Mouse (Mus musculus) spleen, adult 12 weeks (tissue): ENCODE measurements around the gene Gabrg3.

Experiments used
- DNase-seq: peaks from one replicate; pipeline ENCODE4 v3.0.0; 2022; ENCODE audit warnings: low spot score

Gabrg3 gene

DNA sequence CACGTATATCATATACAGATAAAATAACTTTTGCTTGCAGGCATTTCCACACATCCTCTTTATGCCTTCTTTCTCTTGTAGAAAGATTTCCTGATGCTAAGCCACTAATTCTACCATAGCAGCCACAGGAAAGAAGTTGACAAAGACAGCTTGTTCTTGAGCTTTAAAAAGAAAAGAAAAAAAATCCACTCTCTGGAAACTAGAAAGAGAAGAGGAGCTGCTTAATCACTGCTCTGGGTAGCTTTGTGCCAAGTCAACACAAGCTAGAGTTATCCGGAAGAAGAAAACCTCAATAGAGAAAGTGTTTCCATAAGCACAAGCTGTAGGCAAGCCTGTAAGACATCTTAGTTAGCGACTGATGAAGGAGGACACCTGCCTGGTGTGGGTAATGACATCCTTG, 321.6 kb downstream of the Gabrg3 start:
- DNase-seq = no peak

DNA sequence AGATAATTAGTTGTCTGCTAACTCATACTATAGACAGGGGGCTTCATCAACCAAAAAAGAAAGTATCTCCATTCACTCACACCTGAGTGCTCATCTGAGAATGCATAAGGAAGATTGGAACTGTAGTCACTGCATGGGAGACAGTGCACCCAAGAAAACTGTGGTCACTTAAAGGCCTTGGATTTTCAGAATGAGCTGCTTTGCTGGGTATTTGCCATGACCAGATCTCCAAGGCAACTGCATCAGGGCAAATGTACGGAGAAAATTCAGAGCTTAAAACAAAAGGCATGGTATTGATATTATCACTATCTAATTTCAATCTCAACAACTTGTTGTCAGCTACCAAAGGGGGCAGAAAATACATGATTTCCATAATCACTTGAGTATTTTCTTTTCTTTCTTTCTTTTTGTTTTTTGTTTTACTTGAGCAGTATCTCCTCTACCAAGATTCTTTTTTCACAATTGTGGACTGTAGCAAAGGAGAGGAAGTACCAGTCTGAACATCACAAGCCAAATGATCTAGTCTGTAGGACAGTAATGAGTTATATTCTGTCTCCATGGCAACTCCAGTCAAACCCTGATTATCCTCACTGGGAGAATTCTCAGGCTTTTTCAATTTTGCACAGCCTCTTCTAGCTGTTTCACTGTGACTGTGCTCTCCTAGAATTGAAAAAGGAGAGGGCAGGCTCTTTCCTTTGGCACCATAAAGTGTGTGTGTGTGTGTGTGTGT, 335.9 kb downstream of the Gabrg3 start:
- no peak for DNase-seq

DNA sequence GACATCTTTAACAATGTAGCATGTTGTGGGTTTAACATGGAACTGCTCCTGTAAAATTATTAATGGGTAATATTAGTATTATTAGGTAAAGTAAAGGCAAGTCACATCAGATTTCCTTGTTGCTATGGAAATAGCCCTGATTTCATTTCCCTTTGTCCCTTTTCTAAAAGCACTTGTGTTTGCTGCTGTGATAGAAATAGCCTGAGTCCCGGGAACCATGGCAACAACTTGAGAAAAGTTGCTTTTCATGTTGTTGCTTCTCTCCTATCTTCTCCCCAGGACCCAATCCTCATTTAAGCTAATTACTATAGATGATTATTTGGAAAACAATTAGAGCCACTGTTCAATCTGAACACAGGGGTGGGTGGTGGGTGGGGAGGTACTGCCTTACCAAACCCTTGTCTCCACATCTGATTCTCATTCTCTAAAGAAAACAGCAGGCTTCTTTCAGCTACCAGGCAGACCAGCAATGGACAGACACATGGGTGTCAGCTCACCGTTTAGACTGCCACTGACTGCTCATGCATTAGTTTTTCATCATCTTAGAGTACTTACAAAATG, 349.0 kb downstream of the Gabrg3 start:
- DNase-seq = no peak

DNA sequence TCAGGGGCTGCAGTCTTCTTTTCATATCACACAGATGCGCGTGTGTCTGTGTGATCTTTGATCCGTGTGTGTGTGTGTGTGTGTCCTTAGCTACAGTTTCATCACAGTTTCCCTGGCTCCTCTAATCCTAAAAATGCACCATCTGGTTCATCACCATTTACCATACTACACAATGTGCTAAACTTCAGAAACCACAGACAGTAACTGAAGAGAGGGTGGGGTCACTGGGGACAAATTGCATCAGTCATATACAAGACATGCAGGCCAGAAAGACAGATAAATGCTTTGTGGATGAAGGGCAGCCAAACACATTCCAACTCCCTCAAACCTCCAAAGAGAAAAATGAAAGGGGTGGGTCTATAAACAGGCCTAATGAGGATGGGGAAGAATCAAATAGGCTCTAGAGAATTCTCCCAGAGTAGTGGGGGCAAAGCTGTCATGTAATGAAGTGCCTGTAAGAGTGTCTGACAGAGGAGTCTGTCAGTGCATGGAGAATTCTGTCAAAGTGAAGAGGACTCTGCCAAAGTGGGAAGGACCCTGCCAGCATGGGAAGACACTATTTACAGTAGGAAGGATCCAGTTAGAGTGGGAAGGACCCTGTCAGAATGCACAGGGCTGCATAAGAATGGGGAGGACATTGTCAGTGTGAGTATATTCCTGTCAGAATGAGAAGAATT, 386.3 kb downstream of the Gabrg3 start:
- no peak for DNase-seq

DNA sequence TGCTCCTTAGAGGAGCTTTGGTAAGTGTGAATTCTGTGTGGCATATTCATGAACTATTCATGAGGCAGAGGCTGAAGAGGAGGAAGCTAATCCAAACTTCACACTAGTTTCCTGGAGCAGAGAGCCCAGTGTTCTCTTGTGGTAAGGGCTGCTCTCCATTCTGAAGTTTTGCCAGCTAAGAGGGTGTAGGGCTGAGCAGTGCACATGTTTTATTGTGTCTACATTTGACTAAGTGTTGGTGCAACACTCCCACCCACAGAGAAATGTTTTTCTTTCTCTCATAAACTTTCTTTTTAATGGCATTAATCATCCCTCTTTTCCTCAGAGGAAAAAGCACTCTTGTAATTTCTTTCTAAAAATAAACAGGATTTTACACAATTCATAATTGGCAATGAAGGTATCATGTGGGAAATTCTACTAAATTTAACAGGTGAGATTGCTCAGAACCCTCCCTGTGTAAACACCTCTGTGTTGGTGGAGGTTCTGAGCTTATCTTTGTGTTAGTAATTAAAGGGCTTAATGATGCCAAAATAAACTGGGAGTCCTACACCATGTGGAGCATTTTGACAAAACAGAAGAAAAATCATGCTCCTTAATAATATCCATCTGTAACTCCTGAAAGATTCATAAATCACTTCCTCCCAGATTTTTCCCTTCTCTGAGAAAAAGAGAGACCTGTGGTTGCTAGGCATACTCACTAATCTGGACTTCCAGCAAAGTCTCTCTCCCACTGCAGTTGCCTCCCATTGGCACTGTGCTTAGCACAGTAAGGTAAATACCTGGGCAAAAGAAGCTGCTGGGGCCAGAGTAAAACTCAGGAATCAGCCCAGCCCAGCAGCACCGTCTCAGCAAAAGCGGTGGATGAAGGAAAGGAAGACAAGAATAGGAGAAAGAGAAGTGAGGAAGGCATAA, 389.0 kb downstream of the Gabrg3 start:
- DNase-seq = no peak

DNA sequence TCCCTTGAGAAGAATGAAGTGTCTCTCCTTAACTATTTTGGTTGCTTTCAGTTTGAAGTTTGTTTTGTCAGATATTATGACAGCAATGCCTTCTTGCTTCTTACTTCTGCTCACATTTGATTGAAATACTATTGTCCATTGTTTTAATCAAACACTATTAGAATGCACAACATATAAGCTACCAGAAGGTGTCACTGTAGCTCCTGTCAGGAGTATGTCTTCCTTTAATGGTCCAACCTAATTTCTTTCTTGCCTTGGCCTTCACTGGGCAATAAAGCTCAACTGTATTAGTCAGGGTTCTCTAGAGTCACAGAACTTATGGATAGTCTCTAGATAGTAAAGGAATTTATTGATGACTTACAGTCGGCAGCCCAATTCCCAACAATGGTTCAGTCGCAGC, 440.6 kb downstream of the Gabrg3 start:
- DNase-seq = no peak

DNA sequence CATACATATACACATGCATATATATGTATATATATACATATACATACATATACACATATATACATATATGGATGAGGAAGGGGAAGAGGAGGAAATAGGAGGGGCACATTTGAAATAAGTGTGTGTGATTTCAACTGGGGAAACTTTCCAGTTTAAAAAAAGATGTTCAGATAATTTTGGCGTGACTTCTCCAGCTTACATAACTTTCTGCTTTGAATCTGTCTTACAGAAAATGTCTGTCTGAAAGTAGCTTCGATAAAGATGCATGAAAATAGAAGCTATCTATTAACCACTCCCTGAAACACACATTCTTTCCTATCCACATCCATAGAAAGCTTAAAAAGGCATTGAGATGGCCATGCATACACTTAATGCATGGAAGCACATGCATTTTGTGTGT, 445.4 kb downstream of the Gabrg3 start:
- no peak for DNase-seq

DNA sequence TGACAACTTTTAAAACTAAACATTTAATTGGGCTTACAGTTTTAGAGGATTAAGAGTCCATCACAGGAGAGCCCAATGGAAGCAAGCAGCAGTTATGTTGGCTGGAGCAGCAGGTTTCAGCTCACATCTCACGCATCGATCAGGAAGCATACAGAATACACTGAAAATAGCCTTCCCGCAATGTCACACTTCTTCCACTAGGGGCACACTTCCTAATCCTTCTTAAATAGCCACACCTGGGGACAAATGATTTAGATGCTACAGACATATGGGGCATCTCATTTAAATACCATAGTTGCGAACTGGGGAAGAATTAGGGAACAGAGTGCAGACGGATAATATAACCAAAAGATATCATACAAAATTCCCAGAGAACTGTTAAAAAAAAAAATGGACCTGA, 449.0 kb downstream of the Gabrg3 start:
- DNase-seq = no peak

DNA sequence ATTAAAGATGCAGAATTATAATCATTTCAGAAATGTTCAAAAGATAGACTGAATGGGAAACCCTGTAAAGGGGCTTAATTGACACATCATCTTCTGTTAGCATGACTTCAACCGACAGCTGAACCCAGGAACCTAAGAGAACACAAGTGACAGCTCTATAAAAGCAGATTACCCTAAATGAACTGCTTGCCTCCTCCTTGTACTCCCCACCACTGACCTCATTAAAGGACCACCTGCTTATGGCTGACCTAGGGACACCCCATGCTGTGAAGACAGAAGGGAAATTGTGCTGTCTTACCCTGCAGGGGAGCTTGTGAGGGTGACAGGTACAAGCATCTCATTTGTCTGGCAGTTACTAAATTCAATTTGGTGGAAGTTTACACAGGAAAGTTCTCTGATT, 467.5 kb downstream of the Gabrg3 start:
- no peak for DNase-seq

DNA sequence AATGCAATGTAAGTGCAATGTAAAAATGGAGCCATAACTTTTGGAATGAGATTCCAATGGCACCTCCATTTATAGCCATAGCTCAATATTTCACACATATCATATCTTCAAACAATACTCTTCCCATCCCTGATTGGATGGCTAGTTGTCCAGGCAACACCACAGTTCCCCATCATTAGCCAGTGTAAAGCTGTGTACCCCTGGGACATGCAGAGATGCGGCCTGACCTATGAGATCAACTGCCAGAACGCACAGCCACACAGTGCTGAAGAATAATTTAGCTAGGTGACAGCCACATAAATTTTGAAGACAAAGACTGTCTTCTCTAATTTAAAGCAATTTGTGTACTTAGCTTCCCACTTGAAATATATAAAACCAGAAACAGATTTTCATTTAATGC, 472.1 kb downstream of the Gabrg3 start:
- no peak for DNase-seq

DNA sequence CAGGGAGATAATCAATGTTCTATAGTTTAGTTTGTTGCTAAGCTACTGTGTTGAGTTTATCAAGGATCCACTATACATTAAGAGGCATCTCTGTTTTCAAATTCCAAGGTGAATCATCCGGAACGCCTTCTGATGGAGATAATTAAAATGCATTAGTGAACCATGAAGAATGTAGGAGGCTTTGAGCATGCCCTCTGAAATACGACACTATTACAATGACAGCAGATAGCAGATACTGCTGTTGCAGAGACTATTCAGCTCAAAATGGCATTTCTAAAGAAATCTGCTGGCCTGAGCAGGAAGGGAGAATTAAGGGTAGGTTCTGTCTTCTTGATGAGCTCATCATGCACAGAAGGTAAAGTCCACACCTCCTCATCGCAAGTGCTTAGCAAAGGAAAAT, 487.2 kb downstream of the Gabrg3 start:
- DNase-seq = no peak

DNA sequence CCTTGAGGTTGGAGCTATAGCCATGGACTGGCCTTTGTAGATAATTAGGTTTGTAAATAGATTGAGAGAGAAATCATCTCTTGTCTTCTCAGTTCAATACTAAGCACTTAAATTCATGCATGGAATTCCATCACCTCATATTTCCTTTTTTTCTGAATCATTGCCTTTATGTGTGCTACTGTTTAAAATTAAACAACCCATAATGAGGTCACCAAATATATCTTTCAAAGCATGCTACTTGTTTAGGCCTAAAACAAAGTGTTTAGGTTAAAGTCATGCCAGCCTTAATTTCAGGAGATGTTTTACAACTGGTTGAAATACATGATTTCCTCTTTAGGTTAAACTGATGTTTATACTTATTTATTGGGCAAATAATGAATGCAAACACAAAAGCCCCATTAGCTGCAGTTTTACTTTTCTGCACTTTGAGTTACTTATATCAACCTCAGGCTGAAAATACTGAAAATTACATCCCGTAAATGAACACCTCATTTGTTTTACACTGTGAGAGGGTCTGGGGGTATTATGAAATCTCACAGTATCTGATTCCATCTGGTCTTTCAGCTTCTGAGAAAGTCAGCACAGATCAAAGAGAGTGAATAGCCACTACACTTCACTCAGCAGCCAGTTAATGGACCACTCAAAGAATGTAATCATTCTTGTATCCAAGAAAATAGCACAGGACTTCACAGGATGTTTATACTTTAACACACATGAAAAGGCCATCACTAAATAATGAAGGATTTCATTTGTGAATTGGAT, 519.5 kb downstream of the Gabrg3 start:
- no peak for DNase-seq

DNA sequence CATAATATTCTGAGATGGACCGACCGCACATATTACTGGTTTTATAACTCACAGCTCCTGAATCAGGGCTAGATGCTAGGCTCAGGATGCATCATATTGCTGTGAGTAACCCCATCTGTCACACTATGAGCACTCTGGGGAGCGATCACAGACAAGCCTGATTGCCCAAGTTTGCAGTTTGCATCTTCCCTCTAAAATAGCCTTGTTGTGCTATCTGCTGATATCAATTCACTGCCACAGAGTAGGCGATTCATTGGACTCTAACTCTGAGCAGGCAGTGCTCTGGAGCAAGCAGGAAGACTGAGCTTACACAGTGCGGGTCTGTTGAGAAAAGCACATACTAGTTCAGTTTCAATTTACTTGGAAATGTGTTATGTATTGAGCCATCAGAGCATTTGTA, 543.4 kb downstream of the Gabrg3 start:
- no peak for DNase-seq

DNA sequence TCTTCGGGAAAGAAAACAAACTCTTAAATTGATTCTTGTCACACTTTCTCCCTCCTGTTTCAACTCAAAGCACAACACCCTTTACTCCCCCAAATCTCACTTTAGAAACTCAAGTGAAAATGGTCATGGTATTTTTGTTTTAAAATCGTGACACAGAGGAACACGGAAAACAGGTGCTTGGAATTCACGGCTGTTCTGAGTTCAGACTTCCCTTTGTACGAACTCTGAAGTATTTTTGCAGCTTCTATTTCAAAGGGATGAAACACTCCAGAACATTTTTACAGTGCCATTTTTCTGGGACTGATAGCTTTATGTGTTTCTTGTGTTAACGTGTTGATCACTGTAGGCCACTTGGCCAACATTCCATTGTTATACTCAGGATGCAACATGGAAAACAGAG, 561.5 kb downstream of the Gabrg3 start:
- no peak for DNase-seq

DNA sequence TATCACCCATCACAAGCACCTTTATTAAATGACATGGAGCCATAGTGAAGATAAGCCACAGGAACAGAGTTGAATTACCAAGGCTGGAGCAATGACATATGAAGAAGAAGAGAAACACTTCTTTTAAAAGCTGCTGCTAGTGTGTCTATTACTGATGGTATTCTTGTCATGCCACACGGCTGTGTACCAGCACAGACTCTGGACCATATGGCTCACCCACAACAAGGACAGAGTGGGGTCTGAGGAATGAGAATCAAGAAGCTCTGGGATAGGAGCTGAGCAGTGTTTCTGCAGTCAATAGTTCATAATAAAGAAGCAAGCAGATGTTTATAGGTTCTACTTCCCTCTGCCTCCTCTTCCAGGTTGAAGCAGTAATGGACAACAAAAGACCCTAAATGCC, 585.1 kb downstream of the Gabrg3 start:
- no peak for DNase-seq

DNA sequence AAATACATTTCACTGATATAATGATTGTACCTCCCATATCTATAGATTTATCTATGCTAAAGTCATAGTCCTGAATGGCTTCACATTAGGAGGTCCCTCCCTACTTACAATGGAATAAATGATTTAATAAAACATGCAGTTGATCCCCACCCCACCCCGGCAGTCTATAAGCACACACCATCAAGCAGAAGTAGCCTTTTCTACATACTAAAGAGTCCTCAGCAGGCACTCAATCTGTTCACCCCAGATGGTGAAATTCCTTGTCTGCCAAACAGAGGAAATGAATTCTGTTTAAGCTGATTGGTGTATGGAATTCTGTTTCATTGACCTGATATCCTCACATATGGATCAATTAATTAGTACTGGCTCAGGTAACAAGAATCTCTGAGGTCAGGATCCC, 607.9 kb downstream of the Gabrg3 start:
- DNase-seq = no peak

DNA sequence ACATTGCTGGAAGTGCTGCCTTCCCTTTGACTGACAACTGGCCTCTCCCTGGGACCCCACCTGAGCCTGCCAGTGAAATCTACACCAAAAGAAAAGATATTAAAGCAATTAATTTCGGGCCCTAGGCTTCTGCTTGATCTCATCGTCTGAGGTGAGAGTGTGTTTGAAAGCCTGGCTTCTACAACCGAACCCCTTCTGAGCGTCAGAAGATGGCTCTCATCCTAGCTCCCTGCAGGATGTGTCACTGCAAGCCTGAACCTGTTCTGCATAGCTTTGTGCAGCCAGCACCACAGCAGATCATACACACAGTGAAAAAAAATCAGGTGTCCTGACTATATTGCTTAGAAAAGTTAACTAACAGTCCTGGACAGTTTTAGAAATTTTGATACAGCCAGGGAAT, 618.8 kb downstream of the Gabrg3 start:
- DNase-seq = no peak

DNA sequence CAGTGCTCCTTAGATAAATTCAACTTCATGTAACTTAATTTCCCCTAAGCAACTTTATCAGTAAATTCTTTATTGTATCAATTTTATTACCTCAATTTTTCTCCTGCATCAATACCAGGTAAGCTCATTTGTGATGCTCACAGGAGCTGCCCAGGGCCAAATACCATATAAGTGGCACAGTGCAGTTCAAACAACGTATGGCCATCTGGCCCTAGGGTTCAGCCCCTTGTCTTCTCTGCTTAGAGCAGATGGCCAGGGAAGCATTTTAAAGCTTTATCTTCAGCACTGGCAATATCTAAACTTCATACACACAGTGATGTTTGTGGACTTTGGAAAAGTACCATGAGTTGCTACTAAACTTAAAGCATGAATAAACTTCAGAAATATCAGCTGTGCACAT, 619.2 kb downstream of the Gabrg3 start:
- no peak for DNase-seq

DNA sequence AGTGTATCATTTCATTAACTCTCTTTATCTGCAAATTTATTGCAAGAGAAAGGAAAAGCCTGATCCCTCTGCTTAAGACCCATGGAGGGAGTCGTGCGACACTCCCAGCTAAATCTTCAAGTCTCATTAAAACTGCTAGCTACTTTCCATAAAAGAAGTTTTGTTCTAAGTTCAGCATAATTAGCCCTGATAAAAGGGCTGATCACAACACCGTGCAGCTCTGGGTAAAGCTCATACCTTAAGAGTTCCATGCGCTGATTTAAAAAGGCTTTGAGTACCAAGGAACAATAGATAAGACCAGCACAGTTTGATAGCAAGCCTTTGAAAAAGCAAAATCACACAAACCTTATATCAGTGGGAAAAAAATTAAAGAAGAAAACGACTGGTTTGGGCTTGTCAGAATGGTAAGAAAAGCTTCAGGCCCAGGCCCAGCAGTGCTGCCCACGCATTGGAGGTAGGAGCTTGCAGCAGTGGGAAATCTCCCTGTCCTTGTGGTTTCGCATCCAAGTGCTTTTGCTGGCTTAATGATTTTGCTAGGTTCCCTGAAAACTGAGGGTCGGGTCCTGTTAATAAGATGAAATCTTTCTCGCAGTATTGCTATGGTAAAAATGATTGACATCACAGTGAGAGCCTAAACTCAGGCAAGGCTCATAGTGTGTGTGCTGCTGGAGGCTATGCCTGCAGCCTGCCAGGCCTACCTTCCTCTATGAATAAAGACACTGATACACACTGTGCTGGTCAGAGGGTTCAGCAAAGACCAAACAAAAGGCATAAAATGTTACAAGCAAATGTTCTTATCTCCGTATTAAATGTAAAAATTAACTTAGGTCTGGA, 621.2 kb downstream of the Gabrg3 start:
- DNase-seq = no peak

DNA sequence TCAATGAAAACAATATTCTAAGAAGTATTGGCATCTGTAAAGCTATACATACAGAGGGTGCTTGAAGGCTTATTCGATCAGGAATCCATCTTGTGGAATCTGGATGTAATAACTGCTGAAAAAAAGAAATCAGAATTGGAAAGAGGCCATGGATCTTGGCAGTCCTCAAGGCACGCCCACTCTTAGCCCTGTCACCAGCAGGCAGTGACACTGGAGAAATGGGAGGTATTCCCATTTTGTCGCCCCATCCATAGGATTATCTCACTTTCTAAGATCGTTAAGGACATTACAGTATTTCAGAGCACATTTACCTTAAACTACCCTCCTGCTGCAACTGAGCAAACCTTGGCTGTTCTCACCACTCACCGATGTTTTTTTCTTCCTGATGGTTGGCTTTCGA, 657.8 kb downstream of the Gabrg3 start:
- DNase-seq = no peak
